Mouse (Mus musculus) lung, embryonic 16.5 days (tissue): ENCODE results near the gene Chst8. TPM values are rescaled to one million over a fixed set of nuclear protein-coding genes. Genes with fewer than 3 reads are reported as not detected.
A peak's percentile ranks its signal among the peaks of the same experiment; 100 is the strongest.

ENCODE experiments used
- ATAC-seq: fragments of 200-750 bp; cut with Nextera tagmentation; 2 replicates; pipeline ENCODE4 v1.8.0; 2017; ENCODE audit warnings: low read depth, mild to moderate bottlenecking, moderate library complexity
- H3K27ac ChIP-seq: fragments of 300-500 bp; sonication (generic); 2 replicates; pipeline ENCODE4 v1.5.1; 2014; ENCODE audit warnings: mild to moderate bottlenecking, control low read depth, low read length
- H3K27me3 ChIP-seq: fragments of 300-500 bp; sonication (generic); 2 replicates; pipeline ENCODE4 v1.6.1; 2014; ENCODE audit warnings: low read depth, low read length, mixed read lengths; ENCODE audit not compliant: control insufficient read depth, insufficient read depth
- H3K36me3 ChIP-seq: fragments of 300-500 bp; sonication (generic); 2 replicates; pipeline ENCODE4 v1.6.1; 2014; ENCODE audit warnings: low read length; ENCODE audit not compliant: control insufficient read depth, insufficient read depth
- H3K4me1 ChIP-seq: fragments of 300-500 bp; sonication (generic); replicated peaks from 2 replicates; pipeline ENCODE4 v1.6.1; 2014; ENCODE audit warnings: low read length, mixed read lengths; ENCODE audit not compliant: control insufficient read depth, insufficient read depth
- H3K4me2 ChIP-seq: fragments of 300-500 bp; sonication (generic); 2 replicates; pipeline ENCODE4 v1.6.1; 2014; ENCODE audit warnings: low read depth, low read length, control low read depth
- H3K4me3 ChIP-seq: fragments of 300-500 bp; sonication (generic); 2 replicates; pipeline ENCODE4 v1.5.1; 2014; ENCODE audit warnings: mild to moderate bottlenecking, low read length, control low read depth
- H3K9ac ChIP-seq: fragments of 300-500 bp; sonication (generic); 2 replicates; pipeline ENCODE4 v1.6.1; 2014; ENCODE audit warnings: low read length, control low read depth
- H3K9me3 ChIP-seq: fragments of 300-500 bp; sonication (generic); 2 replicates; pipeline ENCODE4 v1.6.1; 2016; ENCODE audit warnings: low read length; ENCODE audit not compliant: control insufficient read depth
- WGBS: fragments of 180-500 bp; shearing (Covaris S2); extraction: QIAGEN DNeasy Blood & Tissue Kit; methylation state at CpG from one replicate; pipeline ENCODE4 v1.1.7; 2014; 5-methylcytosine and 5-hydroxymethylcytosine counted together
- polyA plus RNA-seq: library from polyadenylated mRNA; unstranded; fragments of >200 nt; fragmentation: Nextera tagmentation; extraction: Ambion mirVana; gene quantifications from 2 replicates; pipeline ENCODE4 v1.2.1, GENCODE M21; 2015

Gene Chst8
- polyA plus RNA-seq, 1 experiment from 2014 or later, result 4.8 TPM

DNA sequence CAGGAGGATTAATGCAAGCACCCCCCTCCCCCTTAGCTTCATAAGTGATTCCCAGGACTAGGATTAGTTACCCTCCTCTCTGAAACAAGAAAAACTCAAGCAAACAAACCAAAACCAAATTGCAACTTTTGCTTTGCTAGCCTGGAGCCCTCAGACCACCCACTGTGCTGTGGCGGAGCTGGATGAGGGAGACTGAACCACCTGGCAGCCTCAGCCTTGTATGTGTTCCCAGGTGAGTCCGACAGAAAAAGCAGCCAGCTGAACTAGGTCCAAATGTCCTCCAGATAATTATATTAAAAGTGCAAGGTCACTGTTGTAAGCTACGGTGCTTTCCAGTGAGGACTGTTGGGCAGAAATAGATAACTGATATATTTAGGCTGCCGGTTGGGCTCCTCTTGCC is 25.7 kb upstream of the Chst8 start:
- WGBS, result 77% methylated on average over 4 of the region's 4 CpGs
- H3K4me1 ChIP-seq, result no peaks in the 10 kb centered on the region
- H3K9ac ChIP-seq, result no peak overlapping the region
- H3K36me3 ChIP-seq, result no peaks in the 10 kb centered on the region
- H3K4me3 ChIP-seq, result no peak overlapping the region
- no peak for ATAC-seq
- no peak overlapping the region for H3K27ac ChIP-seq
- H3K27me3 ChIP-seq, result no peaks in the 10 kb centered on the region
- no peaks in the 10 kb centered on the region for H3K9me3 ChIP-seq
- H3K4me2 ChIP-seq, result no peak overlapping the region

DNA sequence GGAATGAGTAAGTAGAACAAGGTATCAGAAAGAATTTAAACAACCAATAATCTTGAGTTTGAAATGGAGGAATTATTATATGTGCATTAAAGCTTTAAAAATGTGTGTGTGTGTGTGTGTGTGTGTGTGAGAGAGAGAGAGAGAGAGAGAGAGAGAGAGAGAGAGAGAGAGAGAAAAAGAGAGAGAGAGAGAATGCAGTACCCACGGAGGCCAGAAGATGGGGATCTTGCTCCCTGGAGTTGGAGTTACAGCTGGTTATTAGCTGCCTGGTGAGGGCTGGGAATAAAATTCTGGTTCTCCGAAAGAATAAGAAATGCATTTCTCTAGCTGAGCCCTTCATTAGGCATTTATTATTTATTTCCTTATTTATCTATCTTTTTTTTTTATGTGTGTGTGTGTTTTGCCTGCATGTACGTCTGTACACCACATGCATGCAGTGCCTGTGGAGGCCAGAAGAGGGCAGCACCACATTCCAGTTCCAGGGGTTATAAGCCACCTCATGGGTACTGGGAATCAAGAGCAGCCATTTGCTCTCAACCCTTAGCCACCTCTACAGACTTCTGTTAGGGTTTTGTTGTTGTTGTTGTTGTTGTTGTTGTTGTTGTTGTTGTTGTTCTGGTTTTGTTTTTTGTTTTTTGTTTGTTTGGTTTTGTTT is 13.9 kb upstream of the Chst8 start:
- Histone ChIP-seq H3K27ac (no peak overlapping the region), H3K9me3 (0 out of 2 replicates have a peak, but pooled peaks cover 2% of the 10 kb centered on the region), H3K4me1 (no peaks in the 10 kb centered on the region), H3K4me3 (no peak overlapping the region), H3K36me3 (no peaks in the 10 kb centered on the region), H3K4me2 (no peak overlapping the region), H3K27me3 (no peaks in the 10 kb centered on the region), H3K9ac (no peak overlapping the region)
- no peak for ATAC-seq
- WGBS, result 35% methylated on average over 3 of the region's 3 CpGs

- no peak for ATAC-seq
- H3K4me1 ChIP-seq, result no peaks in the 10 kb centered on the region
- H3K4me2 ChIP-seq, result no peak overlapping the region
Observed at GRCm38 (mm10) chr7:34821587-34821986, 9.1 kb upstream of the Chst8 start.

GRCm38 (mm10) chr7:34820554-34820953 is 8.0 kb upstream of the Chst8 start:
- Histone ChIP-seq H3K27me3 (no peaks in the 10 kb centered on the region; the same call in 1 of the 2 replicates), H3K4me1 (no peaks in the 10 kb centered on the region), H3K9me3 (no peaks in the 10 kb centered on the region), H3K36me3 (no peaks in the 10 kb centered on the region), H3K9ac (no peak overlapping the region), H3K4me2 (no peak overlapping the region), H3K27ac (no peak overlapping the region), H3K4me3 (no peak overlapping the region)
- ATAC-seq, result no peak
- 22% methylated on average over 6 of the region's 6 CpGs for WGBS

More at GRCm38 (mm10) chr7:34821587-34821986, 9.1 kb upstream of the Chst8 start:
- Histone ChIP-seq H3K4me3 (no peak overlapping the region), H3K36me3 (no peaks in the 10 kb centered on the region), H3K27ac (no peak overlapping the region), H3K9ac (no peak overlapping the region), H3K9me3 (0 out of 2 replicates have a peak, but pooled peaks cover 2% of the 10 kb centered on the region), H3K27me3 (no peaks in the 10 kb centered on the region)
- WGBS, result 82% methylated on average over 9 of the region's 9 CpGs

GRCm38 (mm10) chr7:34819796-34820195 is 7.3 kb upstream of the Chst8 start:
- no peak overlapping the region for H3K9ac ChIP-seq
- H3K9me3 ChIP-seq, result no peaks in the 10 kb centered on the region
- H3K4me3 ChIP-seq, result no peak overlapping the region
- no peak overlapping the region for H3K27ac ChIP-seq
- WGBS, result 83% methylated on average over 18 of the region's 18 CpGs
- no peak overlapping the region for H3K4me2 ChIP-seq
- ATAC-seq, result no peak
- H3K36me3 ChIP-seq, result no peaks in the 10 kb centered on the region
- H3K27me3 ChIP-seq, result peaks cover 2% of the 10 kb centered on the region; the same call in 1 of the 2 replicates
- no peaks in the 10 kb centered on the region for H3K4me1 ChIP-seq

DNA sequence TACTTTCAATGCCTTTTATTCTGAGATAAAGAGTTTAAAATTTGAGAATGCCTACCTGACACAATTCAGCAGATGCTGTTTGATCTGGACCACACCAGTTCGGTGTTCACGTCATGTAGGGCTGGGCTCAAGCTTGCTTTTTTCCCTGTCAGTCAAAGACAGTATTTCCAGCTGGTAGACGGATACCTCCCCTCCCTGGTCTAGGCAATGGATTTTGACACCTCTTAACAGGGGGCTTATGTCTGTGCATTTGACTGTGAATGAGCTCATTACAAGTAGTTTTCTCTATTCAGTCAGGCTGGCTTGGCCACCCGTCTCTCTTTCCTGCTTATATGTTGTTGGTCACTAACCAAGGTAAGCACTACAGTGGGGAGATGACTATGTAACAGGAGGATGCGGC is 6.1 kb upstream of the Chst8 start:
- H3K4me1 ChIP-seq, result no peaks in the 10 kb centered on the region
- H3K9ac ChIP-seq, result no peak overlapping the region
- H3K27me3 ChIP-seq, result peaks cover 9% of the 10 kb centered on the region
- no peak for ATAC-seq
- H3K36me3 ChIP-seq, result no peaks in the 10 kb centered on the region
- H3K4me3 ChIP-seq, result no peak overlapping the region
- H3K4me2 ChIP-seq, result no peak overlapping the region
- WGBS, result 81% methylated on average over 5 of the region's 5 CpGs
- no peaks in the 10 kb centered on the region for H3K9me3 ChIP-seq
- no peak overlapping the region for H3K27ac ChIP-seq

DNA sequence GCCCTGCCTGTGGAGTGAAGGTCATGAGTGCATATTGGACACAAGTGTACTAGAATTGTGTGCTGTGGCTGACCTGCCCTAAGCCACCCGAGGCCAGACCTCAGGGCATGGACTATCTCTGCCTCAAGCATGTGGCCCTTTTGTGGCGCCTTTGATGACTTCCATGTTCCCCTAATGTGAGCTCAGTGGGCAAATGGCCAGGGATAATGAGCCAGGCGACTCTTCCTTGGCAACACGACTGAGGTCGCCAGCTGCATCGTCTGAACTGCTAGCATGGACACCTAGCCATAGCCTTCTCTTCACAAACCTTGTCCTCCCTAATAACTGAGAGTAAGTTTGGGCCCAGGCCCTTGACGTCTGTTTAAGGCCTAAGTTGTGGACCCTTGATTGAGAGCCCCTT is 4.5 kb upstream of the Chst8 start:
- no peak for ATAC-seq
- Histone ChIP-seq H3K9ac (no peak overlapping the region), H3K4me3 (no peak overlapping the region), H3K9me3 (no peaks in the 10 kb centered on the region), H3K4me1 (peaks cover 7% of the 10 kb centered on the region), H3K27ac (no peak overlapping the region), H3K36me3 (no peaks in the 10 kb centered on the region), H3K4me2 (no peak overlapping the region), H3K27me3 (peaks cover 25% of the 10 kb centered on the region)
- 73% methylated on average over 7 of the region's 7 CpGs for WGBS

DNA sequence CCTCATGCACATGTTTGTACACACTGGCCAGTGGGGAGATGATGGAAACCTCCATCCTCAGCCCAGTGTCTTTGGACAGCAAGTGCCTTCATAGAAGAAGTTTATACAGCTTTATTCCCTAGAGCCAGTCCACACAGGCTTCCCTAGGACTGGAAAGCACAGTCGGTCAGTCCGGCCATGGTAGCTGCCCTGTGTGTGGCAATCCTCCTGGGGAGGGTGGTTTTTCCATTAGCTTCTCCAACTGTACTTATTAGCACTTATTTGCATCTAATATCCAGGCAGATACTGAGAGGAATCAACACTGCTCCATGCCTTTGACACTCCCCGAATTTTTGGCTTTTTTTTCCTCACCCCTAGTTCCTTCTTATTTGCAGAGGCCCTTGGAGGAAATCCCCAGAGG is 2.3 kb upstream of the Chst8 start:
- Histone ChIP-seq H3K4me3 (no peak overlapping the region), H3K27me3 (peaks cover 47% of the 10 kb centered on the region), H3K9ac (no peak overlapping the region), H3K4me2 (no peak overlapping the region), H3K4me1 (peaks cover 14% of the 10 kb centered on the region), H3K9me3 (no peaks in the 10 kb centered on the region), H3K36me3 (no peaks in the 10 kb centered on the region), H3K27ac (no peak overlapping the region)
- WGBS, result 69% methylated on average over 3 of the region's 3 CpGs
- ATAC-seq, result no peak

GRCm38 (mm10) chr7:34811531-34812526 is 682 bp downstream of the Chst8 start:
- Histone ChIP-seq H3K9me3 (no peaks in the 10 kb centered on the region), H3K9ac (peak overlapping the region; percentile 58; the same call in 1 of the 2 replicates), H3K36me3 (no peaks in the 10 kb centered on the region), H3K27ac (no peak overlapping the region), H3K27me3 (peaks cover 61% of the 10 kb centered on the region), H3K4me2 (peak overlapping the region; percentile 95), H3K4me1 (peaks cover 14% of the 10 kb centered on the region), H3K4me3 (peak overlapping the region; percentile 67)
- peak; percentile 15; the same call in 1 of the 2 replicates for ATAC-seq
- WGBS, result under 1% methylated on average over 65 of the region's 66 CpGs
